In genomic region chr2:168765696-168766537, GRCm38 (mm10) we compare ENCODE assay signal across 9 mouse cellular contexts. TPM values are rescaled to one million over a fixed set of nuclear protein-coding genes. Genes with fewer than 3 reads are reported as not detected.
DNase-seq lines count a peak whose midpoint lies in the region; ATAC-seq lines count a peak whose summit lies in the region.
"Had no signal": no experiment of that assay in that cellular context is flagged by ENCODE, and none has a peak within 500 bp of the region (broad histone marks: within the 10 kb centered on the region; RNA-seq: fewer than 3 reads in every experiment).

No protein-coding gene starts in this region.

- peak; percentile 17; the same call in 1 of the 2 replicates for ATAC-seq in lung, embryonic 15.5 days (ENCODE audit: borderline replicate concordance, extremely low read depth, low FRiP score, low TSS enrichment)
- ATAC-seq in limb, embryonic 12.5 days (ENCODE audit: insufficient number of reproducible peaks, insufficient read depth, low FRiP score, low TSS enrichment, low read depth): no peak
- ATAC-seq in stomach, embryonic 15.5 days (ENCODE audit: insufficient read depth, low FRiP score, low read depth): no peak
- ATAC-seq: Patski had no signal

- H3K9ac ChIP-seq in lung, embryonic 15.5 days: no peak overlapping the region
- H3K9ac ChIP-seq in limb, embryonic 12.5 days (replicated peaks): peak overlapping the region; percentile 65
- peak overlapping the region; percentile 20; the same call in 1 of the 2 replicates for H3K9ac ChIP-seq in stomach, embryonic 15.5 days

- peaks cover 33% of the 10 kb centered on the region for H3K4me1 ChIP-seq in lung, embryonic 15.5 days
- H3K4me1 ChIP-seq in heart, embryonic 10.5 days: peaks cover 22% of the 10 kb centered on the region
- peaks cover 37% of the 10 kb centered on the region for H3K4me1 ChIP-seq in limb, embryonic 12.5 days (replicated peaks)
- H3K4me1 ChIP-seq in stomach, embryonic 15.5 days: peaks cover 24% of the 10 kb centered on the region

- peaks cover 100% of the 10 kb centered on the region for H3K27me3 ChIP-seq in lung, embryonic 15.5 days
- H3K27me3 ChIP-seq in heart, embryonic 10.5 days (ENCODE audit: insufficient read depth, poor library complexity, severe bottlenecking): peaks cover 24% of the 10 kb centered on the region
- peaks cover 48% of the 10 kb centered on the region for H3K27me3 ChIP-seq in limb, embryonic 12.5 days
- peaks cover 51% of the 10 kb centered on the region for H3K27me3 ChIP-seq in stomach, embryonic 15.5 days (replicated peaks)

- H3K36me3 ChIP-seq in lung, embryonic 15.5 days: no peaks in the 10 kb centered on the region
- H3K36me3 ChIP-seq in heart, embryonic 10.5 days: no peaks in the 10 kb centered on the region
- no peaks in the 10 kb centered on the region for H3K36me3 ChIP-seq in limb, embryonic 12.5 days
- no peaks in the 10 kb centered on the region for H3K36me3 ChIP-seq in stomach, embryonic 15.5 days

- peak overlapping the region; percentile 80 for H3K4me2 ChIP-seq in lung, embryonic 15.5 days
- H3K4me2 ChIP-seq in limb, embryonic 12.5 days: peak overlapping the region; percentile 96
- H3K4me2 ChIP-seq in stomach, embryonic 15.5 days: peak overlapping the region; percentile 97

- peak overlapping the region; percentile 41 for H3K4me3 ChIP-seq in lung, embryonic 15.5 days
- H3K4me3 ChIP-seq in heart, embryonic 10.5 days: peak overlapping the region; percentile 83
- H3K4me3 ChIP-seq in limb, embryonic 12.5 days (replicated peaks): peak overlapping the region; percentile 62
- H3K4me3 ChIP-seq in stomach, embryonic 15.5 days (replicated peaks): peak overlapping the region; percentile 50

- no peak overlapping the region for H3K27ac ChIP-seq in lung, embryonic 15.5 days
- H3K27ac ChIP-seq in heart, embryonic 10.5 days: peak overlapping the region; percentile 96
- H3K27ac ChIP-seq in limb, embryonic 12.5 days: peak overlapping the region; percentile 74
- H3K27ac ChIP-seq in stomach, embryonic 15.5 days: no peak overlapping the region

- no peak for DNase-seq in lung, postnatal 25 days (ENCODE audit: low spot score)
- DNase-seq in heart, embryonic 10.5 days (ENCODE audit: low spot score): no peak
- no peak for DNase-seq in frontal cortex, postnatal 10 days (ENCODE audit: low spot score in 2 of 2)
- no peak for DNase-seq in frontal cortex, adult 2 months (ENCODE audit: extremely low spot score in 1 of 2, low spot score in 1 of 2)
- DNase-seq in layer of hippocampus, adult 9-11 months: no peak

- H3K9me3 ChIP-seq in lung, embryonic 15.5 days: no peaks in the 10 kb centered on the region
- H3K9me3 ChIP-seq in heart, embryonic 10.5 days: no peaks in the 10 kb centered on the region
- no peaks in the 10 kb centered on the region for H3K9me3 ChIP-seq in limb, embryonic 12.5 days
- H3K9me3 ChIP-seq in stomach, embryonic 15.5 days: no peaks in the 10 kb centered on the region

- WGBS in lung, embryonic 15.5 days: under 1% methylated on average over 58 of the region's 65 CpGs
- under 1% methylated on average over 65 of the region's 65 CpGs for WGBS in heart, embryonic 10.5 days
- WGBS in limb, embryonic 12.5 days: under 1% methylated on average over 65 of the region's 65 CpGs
- under 1% methylated on average over 64 of the region's 65 CpGs for WGBS in stomach, embryonic 15.5 days

RNA-seq across cellular contexts. Expression of gene Sall4, which starts 1.8 kb away (rescaled TPM):
- 0.05 and 0.11 TPM in 2 replicates for polyA plus RNA-seq in lung, embryonic 15.5 days (2015; fragmentation: Nextera tagmentation; extraction: Ambion mirVana)
- polyA plus RNA-seq in heart, embryonic 10.5 days (2016; fragmentation: Nextera tagmentation; extraction: Ambion mirVana): 10.6 and 21.6 TPM in 2 replicates
- polyA plus RNA-seq in limb, embryonic 12.5 days (2016; fragmentation: Nextera tagmentation; extraction: Ambion mirVana): 5.0 and 5.1 TPM in 2 replicates
- polyA plus RNA-seq in stomach, embryonic 15.5 days (2015; fragmentation: Nextera tagmentation; extraction: Ambion mirVana): 0.90 and 1.1 TPM in 2 replicates
- 0.22 and 0.74 TPM in 2 replicates for polyA plus RNA-seq in frontal cortex, adult 2 months (2012; rRNA removed)
- polyA plus RNA-seq: Patski had no signal

RNA-seq across cellular contexts. Expression of gene Atp9a, which starts 23.7 kb away (rescaled TPM):
- polyA plus RNA-seq in lung, embryonic 15.5 days (2015; fragmentation: Nextera tagmentation; extraction: Ambion mirVana): 14.3 and 14.9 TPM in 2 replicates
- 8.9 and 11.8 TPM in 2 replicates for polyA plus RNA-seq in heart, embryonic 10.5 days (2016; fragmentation: Nextera tagmentation; extraction: Ambion mirVana)
- polyA plus RNA-seq in limb, embryonic 12.5 days (2016; fragmentation: Nextera tagmentation; extraction: Ambion mirVana): 16.1 and 21.2 TPM in 2 replicates
- 22.6 and 24.3 TPM in 2 replicates for polyA plus RNA-seq in stomach, embryonic 15.5 days (2015; fragmentation: Nextera tagmentation; extraction: Ambion mirVana)
- polyA plus RNA-seq in frontal cortex, adult 2 months (2012; rRNA removed): 219 and 239 TPM in 2 replicates

Comparison
In these comparisons a context has a peak if more than half of its experiments do, and no peak if none do; other contexts are left out.
1. H3K27ac ChIP-seq: peak in heart, embryonic 10.5 days (single experiment) and limb, embryonic 12.5 days (single experiment); none in lung, embryonic 15.5 days (single experiment) and stomach, embryonic 15.5 days (single experiment).
2. Peak in every context shown above with its lines, with median percentiles within 50 percentile points of each other: H3K4me2 ChIP-seq and H3K4me3 ChIP-seq.